Mouse (Mus musculus): ENCODE results near the gene Dhdh.

DNA sequence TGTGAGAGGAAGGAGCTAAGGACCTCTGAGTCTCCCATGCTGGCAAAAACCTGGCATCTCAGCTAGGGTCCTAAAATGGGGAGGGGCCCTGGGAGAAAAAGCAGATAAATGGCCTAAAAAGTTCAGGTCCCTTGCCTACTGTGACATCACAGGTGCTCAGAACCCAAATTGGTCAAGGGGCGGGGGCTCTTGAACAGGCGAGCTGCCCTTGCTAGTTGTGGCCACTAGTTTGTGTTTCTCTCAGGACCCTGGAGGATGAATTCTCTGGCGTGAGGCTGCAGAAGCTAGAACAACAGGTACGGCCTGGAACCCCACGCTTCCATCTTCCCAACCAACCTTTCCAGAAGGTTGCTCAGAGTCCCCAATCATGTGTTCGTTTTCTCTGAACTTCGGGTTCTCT, 25.8 kb upstream of the Dhdh start:
- TF ChIP-seq CTCF (IDR thresholded peaks at IDR 0.05; ENCODE audit: borderline replicate concordance, control insufficient read depth, extremely low read depth, insufficient read depth, low read length, poor library complexity) (no peak), POLR2A (IDR thresholded peaks at IDR 0.05; ENCODE audit: control insufficient read depth, extremely low read depth, insufficient read depth, low read length, poor library complexity) (no peak)

Data from thymus, adult 2 months (tissue).